30 mouse cellular contexts compared by ENCODE assay signal in genomic region chr6:47340813-47341502, GRCm38 (mm10).
A peak's percentile ranks its signal among the peaks of the same experiment; 100 is the strongest.
DNase-seq lines count a peak whose midpoint lies in the region; ATAC-seq lines count a peak whose summit lies in the region.
"Had no signal": no experiment of that assay in that cellular context is flagged by ENCODE, and none has a peak within 500 bp of the region (broad histone marks: within the 10 kb centered on the region; RNA-seq: fewer than 3 reads in every experiment).

No protein-coding gene starts in this region.

- H3K9me3 ChIP-seq in heart, embryonic 12.5 days (replicated peaks) = no peaks in the 10 kb centered on the region
- no peaks in the 10 kb centered on the region for H3K9me3 ChIP-seq in kidney, embryonic 15.5 days (replicated peaks)
- H3K9me3 ChIP-seq: embryonic facial prominence, embryonic 13.5 days; forebrain, embryonic 10.5 days; forebrain, embryonic 15.5 days; G1E; liver, embryonic 13.5 days; midbrain, embryonic 10.5 days; midbrain, embryonic 15.5 days; neural tube, embryonic 15.5 days had no signal

- H3K4me1 ChIP-seq in heart, embryonic 12.5 days (replicated peaks) = peaks cover 20% of the 10 kb centered on the region
- no peaks in the 10 kb centered on the region; the same call in 1 of the 2 replicates for H3K4me1 ChIP-seq in kidney, embryonic 15.5 days
- H3K4me1 ChIP-seq: embryonic facial prominence, embryonic 13.5 days; forebrain, embryonic 10.5 days; forebrain, embryonic 15.5 days; midbrain, embryonic 10.5 days; neural tube, embryonic 15.5 days had no signal

- no peak overlapping the region for H3K4me2 ChIP-seq in heart, embryonic 12.5 days
- no peak overlapping the region for H3K4me2 ChIP-seq in kidney, embryonic 15.5 days
- H3K4me2 ChIP-seq: embryonic facial prominence, embryonic 13.5 days; forebrain, embryonic 15.5 days; liver, embryonic 13.5 days; midbrain, embryonic 15.5 days; neural tube, embryonic 15.5 days had no signal

- WGBS in heart, embryonic 12.5 days = 22% methylated on average over 4 of the region's 4 CpGs
- WGBS in kidney, embryonic 15.5 days = 73% methylated on average over 4 of the region's 4 CpGs

- DNase-seq in heart, postnatal 25 days (ENCODE audit: low spot score) = no peak
- no peak for DNase-seq in kidney, adult 18-20 months
- DNase-seq in ZHBTc4 (ENCODE audit: low read depth, low spot score) = peak; percentile 17
- DNase-seq in gastrocnemius, postnatal 36 days = no peak
- no peak for DNase-seq in thymus, postnatal 0 days (ENCODE audit: low spot score)
- DNase-seq: adrenal gland, postnatal 14 days; cerebellum, adult 11-12 months; cerebellum, postnatal 10 days; gastrocnemius, postnatal 25 days; heart, adult 18-20 months; heart, postnatal 14 days; liver, embryonic 13.5 days; lung, adult 2 months; lung, postnatal 10 days; thymus, adult 18-20 months; thymus, postnatal 36 days had no signal

- H3K27ac ChIP-seq in heart, embryonic 12.5 days (ENCODE audit: poor library complexity, severe bottlenecking) = no peak overlapping the region
- H3K27ac ChIP-seq in kidney, embryonic 15.5 days = peak overlapping the region; percentile 75
- H3K27ac ChIP-seq: embryonic facial prominence, embryonic 13.5 days; forebrain, embryonic 10.5 days; forebrain, embryonic 15.5 days; liver, embryonic 13.5 days; macrophage; midbrain, embryonic 10.5 days; midbrain, embryonic 15.5 days; neural tube, embryonic 15.5 days; stomach, postnatal 0 days had no signal

- intact Hi-C loops in heart, postnatal 25 days (cut with DNase I) = no loop called here
- intact Hi-C loops in gastrocnemius, postnatal 36 days (cut with DNase I) = no loop called here

- H3K9ac ChIP-seq in heart, embryonic 12.5 days = no peak overlapping the region
- H3K9ac ChIP-seq in kidney, embryonic 15.5 days = no peak overlapping the region
- H3K9ac ChIP-seq: embryonic facial prominence, embryonic 13.5 days; forebrain, embryonic 15.5 days; liver, embryonic 13.5 days; midbrain, embryonic 15.5 days; neural tube, embryonic 15.5 days had no signal

- no peaks in the 10 kb centered on the region for H3K36me3 ChIP-seq in heart, embryonic 12.5 days
- no peaks in the 10 kb centered on the region for H3K36me3 ChIP-seq in kidney, embryonic 15.5 days
- H3K36me3 ChIP-seq: embryonic facial prominence, embryonic 13.5 days; forebrain, embryonic 10.5 days; forebrain, embryonic 15.5 days; G1E; liver, embryonic 13.5 days; midbrain, embryonic 10.5 days; midbrain, embryonic 15.5 days; neural tube, embryonic 15.5 days had no signal

- H3K27me3 ChIP-seq in heart, embryonic 12.5 days (replicated peaks) = no peaks in the 10 kb centered on the region
- H3K27me3 ChIP-seq in kidney, embryonic 15.5 days = no peaks in the 10 kb centered on the region
- H3K27me3 ChIP-seq: CH12.LX; embryonic facial prominence, embryonic 13.5 days; forebrain, embryonic 15.5 days; liver, embryonic 13.5 days; midbrain, embryonic 15.5 days; neural tube, embryonic 15.5 days had no signal

- no peak overlapping the region for H3K4me3 ChIP-seq in heart, embryonic 12.5 days
- no peak overlapping the region for H3K4me3 ChIP-seq in kidney, embryonic 15.5 days (replicated peaks)
- H3K4me3 ChIP-seq: embryonic facial prominence, embryonic 13.5 days; forebrain, embryonic 10.5 days; forebrain, embryonic 15.5 days; liver, embryonic 13.5 days; midbrain, embryonic 10.5 days; midbrain, embryonic 15.5 days; neural tube, embryonic 15.5 days had no signal

- peak; percentile 6; the same call in 1 of the 2 replicates for ATAC-seq in heart, embryonic 12.5 days (ENCODE audit: insufficient number of reproducible peaks, low FRiP score)
- peak; percentile 12; the same call in 1 of the 2 replicates for ATAC-seq in kidney, embryonic 15.5 days (replicated peaks; ENCODE audit: low FRiP score)
- 0 out of 2 replicates have a peak, but pooled peaks have one; percentile 44 for ATAC-seq in megakaryocyte-erythroid progenitor cell, adult 5-6 weeks (replicated peaks; ENCODE audit: low FRiP score, low TSS enrichment, poor library complexity, severe bottlenecking)
- ATAC-seq: forebrain, embryonic 15.5 days; hindbrain, embryonic 16.5 days; midbrain, embryonic 15.5 days had no signal
